Mouse (Mus musculus): ENCODE measurements around the gene Klhl22.
A peak's percentile ranks its signal among the peaks of the same experiment; 100 is the strongest.

The Klhl22 gene

DNA sequence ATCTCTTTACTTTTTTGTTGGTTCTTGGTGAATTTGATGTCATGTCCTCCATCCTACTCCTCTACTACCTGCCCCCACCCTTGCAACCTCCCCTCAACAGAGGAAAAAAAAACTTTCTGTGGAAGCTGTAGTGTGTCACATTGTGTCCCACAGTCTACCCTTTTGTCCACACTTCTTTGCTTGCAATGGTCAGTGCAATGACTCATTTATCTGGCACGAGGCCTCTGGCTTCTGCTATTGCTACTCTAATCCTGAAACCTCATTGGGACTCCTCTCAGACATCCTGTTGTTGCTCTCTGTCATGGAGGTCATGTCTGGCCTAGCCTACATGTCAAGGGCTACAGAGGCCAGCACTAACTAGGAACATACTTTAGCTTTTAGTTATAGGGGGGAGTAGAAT is 5.7 kb upstream of the Klhl22 start:
- peak; percentile 57 for DNase-seq (ENCODE audit: extremely low read depth, insufficient read length, low spot score)

DNA sequence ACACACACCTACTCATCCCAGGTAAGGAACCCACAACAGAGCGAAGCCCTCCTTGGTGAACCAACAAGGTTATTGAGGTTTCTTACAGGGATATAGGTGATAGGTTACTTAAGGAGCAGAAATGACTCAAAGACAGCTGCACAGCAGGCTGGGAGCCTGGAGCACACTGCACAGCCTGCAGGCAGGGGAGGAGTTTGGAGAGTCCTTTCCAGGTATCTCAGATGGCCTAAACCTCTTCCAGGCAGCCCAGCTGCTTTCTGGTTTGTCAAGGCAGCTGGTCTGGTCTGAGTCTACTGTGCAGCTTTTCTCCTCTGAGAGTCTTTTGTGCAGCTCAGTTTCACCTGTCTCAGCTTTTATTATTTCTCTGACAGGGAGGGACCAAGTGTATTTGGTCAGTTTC is 1.7 kb upstream of the Klhl22 start:
- DNase-seq (ENCODE audit: extremely low read depth, insufficient read length, low spot score), result no peak

DNA sequence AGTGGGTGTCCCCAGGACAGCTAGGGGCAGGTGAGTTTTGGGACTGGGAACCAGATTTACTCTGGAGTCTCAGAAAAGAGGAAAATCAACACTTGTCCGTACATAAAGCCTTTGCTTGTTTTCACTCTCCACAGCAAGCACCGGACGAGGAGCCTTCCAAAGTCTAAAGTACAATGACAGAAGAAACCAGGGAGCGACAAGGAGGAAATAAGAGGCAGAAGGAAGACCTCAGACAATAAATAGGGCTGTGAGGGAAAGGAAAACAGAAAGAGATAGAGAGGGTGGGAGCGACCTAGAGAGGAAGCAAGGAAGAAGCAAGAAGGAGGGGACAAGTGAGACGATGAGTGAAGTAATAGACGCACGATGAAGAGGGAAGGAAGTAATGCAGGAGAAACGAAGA is 516 bp upstream of the Klhl22 start:
- DNase-seq (ENCODE audit: extremely low read depth, insufficient read length, low spot score), result no peak

DNA sequence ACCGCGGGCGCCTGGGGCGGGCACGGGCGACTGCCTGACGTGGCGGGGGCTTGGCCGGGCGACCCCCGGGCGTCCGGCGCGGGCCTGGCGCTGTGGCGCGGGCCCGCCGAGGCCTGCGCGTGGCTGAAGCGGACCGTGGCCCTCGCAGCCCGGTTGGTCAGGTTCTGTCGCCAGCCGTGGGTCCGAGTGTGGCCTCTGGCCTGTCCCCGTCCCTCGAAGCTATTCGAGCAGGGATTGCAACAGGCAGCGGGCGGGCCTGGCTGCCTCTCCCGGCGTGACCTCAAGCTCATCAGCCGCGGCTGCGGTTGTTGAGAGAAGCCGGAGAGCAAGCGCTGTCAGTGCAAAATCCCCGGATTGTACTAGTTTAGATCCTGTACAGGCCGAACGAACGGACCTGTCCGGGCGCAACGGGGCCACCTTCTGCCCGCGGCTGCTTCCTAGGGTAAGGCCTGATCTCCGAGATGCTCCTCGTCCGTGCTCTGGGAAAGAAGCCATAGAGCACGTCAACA is 449 bp downstream of the Klhl22 start:
- DNase-seq (ENCODE audit: extremely low read depth, insufficient read length, low spot score), result peak; percentile 79

DNA sequence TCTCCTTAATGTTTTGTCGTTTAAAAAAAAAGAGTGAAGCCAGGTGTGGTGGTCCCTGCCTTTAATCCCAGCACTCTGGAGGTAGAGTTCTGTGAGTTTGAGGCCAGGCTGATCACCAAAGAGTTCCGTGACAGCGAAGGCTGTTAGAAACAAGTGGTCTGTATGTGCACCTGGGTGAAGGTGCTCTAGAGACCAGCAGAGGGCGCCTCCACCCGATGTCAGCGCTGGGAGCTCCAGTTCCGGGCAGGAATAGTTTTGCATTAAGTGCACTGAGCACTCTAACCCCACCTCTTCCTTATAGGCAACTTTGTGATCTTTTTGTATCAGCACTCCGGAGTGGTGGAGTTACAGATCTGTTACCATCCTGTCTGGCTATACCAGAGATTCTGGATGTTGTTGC is 1.2 kb downstream of the Klhl22 start:
- DNase-seq (ENCODE audit: extremely low read depth, insufficient read length, low spot score), result peak; percentile 68

DNA sequence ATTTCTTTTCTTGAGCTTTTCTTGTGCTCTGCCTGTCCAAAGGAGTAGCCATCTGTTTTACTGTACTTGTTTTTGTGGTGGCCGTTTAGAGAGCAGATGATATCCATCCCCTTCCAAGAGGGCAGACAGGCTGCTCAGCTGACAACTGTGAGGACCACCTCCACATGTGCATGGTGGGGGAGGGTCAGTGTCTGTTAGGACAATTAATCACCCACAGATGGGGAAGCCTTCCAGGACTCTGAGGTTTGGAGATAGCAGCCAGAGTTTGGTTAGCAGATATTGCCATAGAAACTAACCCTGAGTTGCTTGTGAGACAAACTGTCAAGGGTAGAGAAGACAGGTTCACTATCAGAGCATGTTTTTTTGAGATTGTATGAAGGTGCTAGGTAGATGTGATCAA is 1.7 kb downstream of the Klhl22 start:
- DNase-seq (ENCODE audit: extremely low read depth, insufficient read length, low spot score), result no peak

DNA sequence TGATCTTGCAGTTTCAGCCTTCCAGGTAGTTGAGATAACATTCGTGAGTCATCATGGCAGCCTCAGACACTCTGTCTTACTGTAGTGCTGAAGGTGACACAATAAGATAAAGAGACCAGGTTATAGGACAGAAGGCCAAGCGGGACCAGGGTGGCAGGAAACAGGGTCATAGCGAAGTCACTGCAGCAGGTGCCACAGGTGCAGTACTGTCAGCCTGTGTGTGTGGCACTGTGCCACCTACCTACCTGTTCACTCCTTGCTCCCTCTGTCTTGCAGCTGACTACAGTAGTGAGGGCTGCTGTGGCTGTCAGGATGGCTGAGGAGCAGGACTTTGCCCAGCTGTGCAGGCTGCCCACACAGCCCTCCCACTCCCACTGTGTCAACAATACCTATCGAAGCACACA is 4.7 kb downstream of the Klhl22 start:
- DNase-seq (ENCODE audit: extremely low read depth, insufficient read length, low spot score), result no peak

DNA sequence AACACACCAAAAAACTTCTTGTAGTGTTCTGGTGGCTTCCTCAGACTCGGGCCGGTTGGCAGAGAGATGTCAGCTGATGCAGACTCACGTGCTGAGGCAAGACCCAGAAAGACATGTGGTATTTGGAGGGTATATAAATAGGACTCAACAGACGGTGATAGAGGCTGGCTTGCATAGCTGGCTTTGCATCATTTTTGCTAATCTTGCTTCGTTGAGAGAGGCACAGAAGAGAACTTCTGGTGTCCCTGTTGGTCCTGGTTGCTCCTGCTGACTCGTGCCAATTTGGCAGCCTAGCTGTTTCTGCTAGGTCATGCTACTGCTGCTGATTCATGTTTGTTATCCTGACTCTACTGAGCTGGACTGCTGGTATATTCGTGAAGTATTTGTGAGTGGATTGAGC is 9.4 kb downstream of the Klhl22 start:
- DNase-seq (ENCODE audit: extremely low read depth, insufficient read length, low spot score), result peak; percentile 57

DNA sequence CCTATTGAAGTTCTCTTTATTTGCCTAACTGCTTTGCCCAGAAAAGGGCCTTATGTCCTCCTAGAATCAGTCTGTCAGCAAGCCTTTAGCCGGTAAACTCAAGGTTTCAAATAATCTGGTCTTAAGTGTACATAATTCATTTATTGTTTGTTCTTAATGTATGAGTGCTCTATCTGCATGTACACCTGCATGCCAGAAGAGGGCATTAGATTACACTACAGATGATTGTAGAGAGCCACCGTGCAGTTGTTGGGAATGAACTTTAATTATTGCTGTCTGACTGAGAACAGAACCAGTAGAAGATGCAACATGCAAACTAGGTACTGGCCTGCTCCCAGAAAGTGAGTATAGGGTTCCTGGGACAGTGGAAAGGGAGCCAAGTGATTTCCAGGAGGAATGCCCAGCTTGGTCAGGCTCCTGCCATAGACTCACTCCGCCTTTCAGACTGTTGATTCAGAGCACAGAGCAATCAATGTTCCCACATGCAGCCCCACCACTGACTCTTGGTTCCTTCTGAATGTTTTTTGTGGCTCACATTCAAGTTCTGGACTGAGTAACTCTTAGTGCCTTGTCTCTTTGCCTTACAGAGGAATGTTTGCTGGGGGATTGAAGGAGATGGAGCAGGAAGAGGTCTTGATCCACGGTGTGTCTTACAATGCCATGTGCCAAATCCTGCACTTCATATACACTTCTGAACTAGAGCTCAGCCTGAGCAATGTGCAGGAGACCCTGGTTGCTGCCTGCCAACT is 11.9 kb downstream of the Klhl22 start:
- DNase-seq (ENCODE audit: extremely low read depth, insufficient read length, low spot score), result peak; percentile 70

DNA sequence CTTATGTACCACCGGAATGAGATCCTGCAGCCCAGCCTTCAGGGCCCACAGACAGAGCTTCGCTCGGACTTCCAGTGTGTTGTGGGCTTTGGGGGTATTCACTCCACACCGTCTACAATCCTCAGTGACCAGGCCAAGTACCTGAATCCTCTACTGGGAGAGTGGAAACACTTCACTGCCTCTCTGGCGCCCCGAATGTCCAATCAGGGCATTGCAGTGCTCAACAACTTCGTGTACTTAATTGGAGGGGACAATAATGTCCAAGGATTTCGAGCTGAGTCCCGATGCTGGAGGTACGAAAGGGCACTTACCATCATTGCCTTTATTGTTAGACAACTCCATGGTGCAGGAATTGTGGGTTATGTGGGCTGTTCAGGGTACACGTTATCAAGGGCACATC is 17.4 kb downstream of the Klhl22 start:
- no peak for DNase-seq (ENCODE audit: extremely low read depth, insufficient read length, low spot score)

DNA sequence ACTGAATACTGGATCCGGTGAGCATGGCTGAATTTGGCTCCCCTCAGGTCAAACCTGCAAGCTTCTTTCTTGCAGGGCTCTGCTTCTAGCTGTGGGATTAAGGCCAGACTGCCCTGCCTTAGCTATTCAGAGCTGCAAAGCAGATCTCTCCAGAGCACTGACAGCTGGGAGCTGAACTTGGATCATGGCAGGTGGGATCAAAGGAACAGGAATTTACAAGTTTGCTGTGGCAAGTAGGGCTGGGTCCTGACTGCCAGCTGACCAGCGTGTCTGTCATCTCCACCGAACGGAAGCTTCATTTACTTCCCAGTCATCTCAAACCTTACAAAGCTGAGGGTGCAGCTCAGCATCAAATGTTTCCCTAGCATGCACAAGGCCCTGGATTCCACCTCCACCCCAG is 18.8 kb downstream of the Klhl22 start:
- DNase-seq (ENCODE audit: extremely low read depth, insufficient read length, low spot score), result no peak

DNA sequence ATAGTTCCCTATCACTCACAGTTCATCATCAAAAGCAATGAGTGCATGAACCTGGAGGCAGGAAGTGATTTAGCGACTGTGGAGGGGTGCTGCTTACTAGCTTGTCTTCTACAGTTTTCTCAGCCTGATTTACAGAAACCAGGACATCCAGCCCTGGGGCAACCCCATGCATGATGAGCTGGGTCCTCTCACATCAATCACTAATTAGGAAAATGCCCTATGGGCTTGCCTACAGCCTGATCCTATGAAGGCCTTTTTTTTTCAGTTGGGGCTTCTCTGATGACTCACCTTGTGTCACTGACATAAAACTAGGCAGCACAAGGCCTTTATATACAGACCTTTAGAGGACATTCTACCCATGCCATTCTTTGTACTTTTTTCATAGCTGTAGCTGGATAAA is 20.3 kb downstream of the Klhl22 start:
- peak; percentile 28 for DNase-seq (ENCODE audit: extremely low read depth, insufficient read length, low spot score)

DNA sequence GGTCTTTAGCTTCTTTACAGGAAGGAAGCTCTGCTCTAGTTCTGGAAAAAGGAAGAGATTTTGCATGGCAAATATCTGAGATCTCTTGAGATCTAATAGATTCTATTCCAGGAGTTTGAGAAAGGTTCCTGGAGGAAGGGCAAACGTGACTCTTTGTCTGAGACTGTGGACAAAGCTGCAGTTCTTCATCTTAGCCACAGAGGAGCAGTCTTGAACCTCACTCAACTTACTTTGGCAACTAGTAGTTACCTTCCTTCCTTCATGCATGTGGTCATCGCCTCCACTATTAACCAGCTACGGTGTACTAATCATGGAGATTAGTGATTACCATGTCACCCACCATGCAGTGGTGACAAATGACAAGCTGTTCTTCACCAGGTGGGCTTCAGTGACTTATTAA is 25.9 kb downstream of the Klhl22 start:
- DNase-seq (ENCODE audit: extremely low read depth, insufficient read length, low spot score), result no peak

DNA sequence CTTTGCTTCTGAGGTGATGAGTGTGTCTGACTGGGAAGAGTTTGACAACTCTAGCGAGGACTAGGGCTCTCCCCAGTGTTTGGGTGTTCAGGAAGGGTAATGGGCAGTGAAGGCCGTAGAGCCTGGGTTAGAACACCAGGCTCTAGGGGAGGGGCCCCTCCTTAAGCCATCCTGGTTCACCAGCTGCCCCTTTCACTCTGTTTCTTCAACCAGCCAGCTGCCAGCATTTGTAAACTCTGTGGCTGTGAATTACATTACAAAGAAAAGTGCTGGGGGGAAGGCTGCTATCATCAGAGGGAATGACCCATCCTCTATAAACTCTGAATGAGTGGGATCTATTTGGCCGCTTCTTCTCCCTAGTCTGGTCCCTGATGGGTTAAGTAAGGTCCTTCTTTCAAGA is 33.3 kb downstream of the Klhl22 start:
- DNase-seq (ENCODE audit: extremely low read depth, insufficient read length, low spot score), result no peak

DNA sequence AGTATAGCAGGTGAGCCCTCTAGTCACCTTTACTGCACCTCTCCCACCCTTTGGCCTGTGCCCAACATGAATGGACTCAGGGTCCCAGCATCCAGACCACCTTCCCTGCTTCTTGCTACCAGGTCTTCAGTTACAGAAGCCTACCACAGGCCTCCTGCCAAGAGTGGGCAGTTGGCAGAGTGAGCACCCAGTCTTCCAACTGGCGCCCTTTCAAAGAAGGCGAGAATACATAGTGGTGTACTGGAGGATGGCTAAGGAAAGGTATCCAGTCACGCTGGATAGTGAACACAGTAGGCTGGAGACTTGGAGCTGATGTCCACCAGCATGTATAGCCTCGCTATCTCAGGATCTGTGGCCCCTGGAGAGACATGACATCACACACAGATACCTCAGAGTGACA is 34.6 kb downstream of the Klhl22 start:
- DNase-seq (ENCODE audit: extremely low read depth, insufficient read length, low spot score), result no peak

DNA sequence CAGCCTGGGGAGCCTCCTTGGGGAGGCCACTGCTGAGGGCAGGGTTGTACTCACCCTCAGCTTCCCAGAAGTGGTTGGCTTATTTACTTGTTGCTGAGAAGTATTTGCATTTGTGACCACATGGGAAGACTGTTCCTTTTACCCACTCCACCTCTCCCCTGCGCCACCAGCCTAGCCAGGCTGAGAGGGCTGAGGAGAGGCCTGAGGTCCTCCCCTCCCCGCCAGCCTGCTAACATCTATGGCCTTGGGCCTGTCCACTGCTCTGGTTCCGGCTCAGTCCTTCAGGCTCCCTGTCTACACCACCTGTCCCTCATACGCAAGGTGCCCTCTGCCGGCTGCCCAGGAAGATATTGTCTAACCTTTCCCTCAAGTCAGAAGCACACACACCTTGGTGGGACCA is 36.2 kb downstream of the Klhl22 start:
- DNase-seq (ENCODE audit: extremely low read depth, insufficient read length, low spot score), result no peak

DNA sequence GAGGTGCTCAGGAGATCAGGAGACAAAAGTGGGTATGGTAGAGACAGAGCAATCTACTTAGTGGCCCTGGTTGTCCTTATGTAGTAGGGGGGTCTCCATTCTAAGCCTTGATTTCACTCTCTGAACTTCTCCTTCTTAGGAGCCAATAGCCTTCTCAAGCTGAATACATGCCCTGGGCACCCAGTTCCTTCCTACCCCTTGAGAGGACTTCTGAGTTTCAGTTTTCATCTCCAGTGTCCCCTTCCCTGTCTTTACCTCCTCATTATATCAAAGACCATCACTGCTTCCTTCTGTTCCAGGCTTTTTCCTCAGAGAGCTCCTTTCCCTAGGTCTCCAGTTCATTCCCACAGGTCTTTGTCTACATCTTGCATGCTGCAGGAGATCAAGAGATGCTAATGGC is 37.1 kb downstream of the Klhl22 start:
- DNase-seq (ENCODE audit: extremely low read depth, insufficient read length, low spot score), result no peak

DNA sequence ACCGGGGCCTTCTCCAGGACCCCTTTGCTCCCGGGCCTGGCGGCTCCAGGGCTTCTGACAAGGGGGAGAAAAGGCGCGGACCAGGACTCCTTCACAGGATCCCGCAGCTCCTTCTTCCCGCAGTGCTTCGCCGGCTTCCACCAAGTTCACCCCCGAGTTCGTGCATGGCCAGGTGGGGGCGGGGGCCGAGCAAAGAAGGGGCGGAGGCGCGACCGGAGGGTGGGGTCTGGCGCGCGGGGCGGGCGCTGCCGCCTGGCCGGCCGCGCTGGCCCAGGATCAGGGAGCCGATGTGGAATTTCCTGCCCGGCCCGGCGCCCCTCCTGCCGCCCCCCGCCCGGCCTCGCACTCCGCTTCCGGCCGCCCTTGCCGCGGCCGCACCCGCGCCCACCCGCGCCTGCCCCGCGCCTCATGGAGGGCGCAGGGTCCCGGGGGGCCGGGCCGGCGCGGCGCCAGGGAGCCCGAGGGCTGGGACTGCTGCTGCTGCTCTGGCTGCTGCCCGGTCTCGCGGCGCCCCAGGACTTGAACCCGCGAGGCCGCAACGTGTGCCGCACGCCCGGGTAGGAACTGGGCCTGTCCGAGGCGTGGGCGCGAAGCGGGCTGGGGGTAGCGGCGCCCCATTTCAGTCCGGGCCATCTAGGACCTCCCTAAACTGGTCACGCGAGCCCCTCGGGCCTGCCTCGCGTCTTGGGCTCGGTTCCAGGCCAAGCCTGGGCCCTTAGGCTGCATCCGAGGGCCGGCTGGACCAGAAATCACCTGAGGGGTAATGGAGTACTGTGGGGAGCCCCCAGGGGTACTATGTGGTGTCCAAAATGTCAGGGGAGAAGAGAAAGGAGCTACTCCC is 37.8 kb downstream of the Klhl22 start, which contains the start of gene Scarf2:
Gene Scarf2 (plus strand): TSS at position 312 of the 841 bp plus-strand sequence.
- DNase-seq (ENCODE audit: extremely low read depth, insufficient read length, low spot score), result no peak

DNA sequence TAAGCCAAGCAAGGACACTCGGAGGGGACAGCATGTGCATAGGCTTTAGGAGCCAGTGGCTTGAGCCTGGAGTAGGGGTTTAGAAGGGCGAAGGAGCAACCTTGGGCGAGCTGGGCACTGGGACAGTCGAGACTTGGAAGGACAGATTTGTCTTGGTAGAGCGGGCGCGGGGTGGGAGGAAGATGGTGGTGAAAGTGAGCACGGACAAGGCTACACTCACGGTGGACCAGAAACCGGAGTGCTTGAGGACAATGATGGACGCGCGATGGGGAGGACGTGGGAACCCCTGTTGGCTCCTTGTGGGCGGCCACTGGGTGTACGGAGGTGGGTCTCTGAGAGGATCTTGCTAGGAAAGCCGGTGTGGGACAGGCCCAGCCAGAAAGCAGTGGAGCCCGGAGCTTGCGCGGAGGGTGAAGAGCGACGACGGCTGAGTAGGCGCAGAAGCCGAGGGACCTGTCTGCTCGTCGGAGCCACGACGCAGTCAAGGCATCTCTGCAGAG is 38.4 kb downstream of the Klhl22 start:
- DNase-seq (ENCODE audit: extremely low read depth, insufficient read length, low spot score), result no peak

DNA sequence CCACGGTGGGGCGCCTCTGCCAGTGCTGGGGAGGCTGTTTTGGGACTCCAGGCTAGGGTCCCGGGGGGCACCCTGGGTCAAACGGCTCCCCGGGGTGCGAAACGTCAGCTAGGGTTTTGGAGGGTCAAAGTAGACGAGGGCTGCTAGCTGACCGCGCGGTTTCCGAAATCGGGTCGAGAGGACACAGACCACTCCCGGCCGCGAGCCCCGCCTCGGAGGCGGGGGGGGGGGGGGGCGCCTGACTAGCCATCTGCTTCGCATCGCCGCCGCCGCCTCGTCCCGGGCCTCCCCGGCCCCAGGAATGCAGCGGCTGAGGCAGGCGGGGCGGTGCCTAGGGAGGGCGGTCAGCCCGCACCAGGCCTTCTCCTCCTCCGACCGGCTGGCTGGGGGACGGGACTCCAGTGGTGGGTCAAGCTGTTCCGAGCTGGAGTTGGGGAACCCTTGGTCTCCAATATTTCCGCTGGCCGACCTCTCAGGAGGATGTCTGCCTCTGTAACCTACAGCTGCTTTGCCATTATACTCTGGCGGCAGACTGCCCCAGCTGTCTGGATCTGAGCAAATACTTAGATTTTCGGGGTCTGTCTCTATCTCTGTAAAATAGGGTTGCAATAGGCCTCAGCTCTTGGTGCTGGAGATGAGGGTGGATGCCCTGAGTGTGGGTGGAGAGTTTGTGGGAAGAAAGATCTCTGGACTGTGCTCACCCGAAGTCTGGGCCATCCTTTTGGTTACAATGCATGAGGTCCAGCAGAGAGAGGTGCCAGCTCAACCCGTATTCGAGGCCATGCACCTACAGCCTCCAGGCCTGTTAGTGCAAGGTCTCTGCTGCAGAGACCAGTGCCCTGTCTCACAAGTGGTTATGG is 39.1 kb downstream of the Klhl22 start:
- DNase-seq (ENCODE audit: extremely low read depth, insufficient read length, low spot score), result no peak

DNA sequence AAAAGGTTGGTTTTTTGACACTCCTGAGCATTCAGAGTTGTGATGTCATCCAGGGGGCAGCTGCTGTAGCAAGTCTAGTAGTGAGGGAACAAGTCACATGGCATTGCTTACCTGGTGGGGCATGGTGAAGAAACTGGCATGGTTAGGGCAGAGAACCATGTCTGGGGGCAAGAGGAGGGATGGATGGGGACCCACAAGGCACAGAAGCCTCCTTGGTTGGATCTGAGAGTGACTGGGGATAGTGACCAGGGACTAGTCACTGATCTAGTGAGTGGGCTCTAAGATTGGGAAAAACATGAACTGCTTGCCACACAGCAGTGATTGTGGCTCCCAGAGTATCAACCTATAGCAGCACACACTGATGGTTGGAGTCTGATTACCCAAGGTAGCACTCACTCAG is 40.2 kb downstream of the Klhl22 start:
- DNase-seq (ENCODE audit: extremely low read depth, insufficient read length, low spot score), result no peak
